Mouse (Mus musculus): ENCODE measurements around the gene Dnajc13.

GRCm38 (mm10) chr9:104305333-104306111 is 42.8 kb upstream of the Dnajc13 start:
- no peak for TF ChIP-seq CTCF (IDR thresholded peaks at IDR 0.05; ENCODE audit: insufficient read depth, low read depth, low read length)
- no peak for TF ChIP-seq POLR2A (IDR thresholded peaks at IDR 0.05; ENCODE audit: insufficient read depth, low read depth, low read length)
